Mouse (Mus musculus) left cerebral cortex, postnatal 4 days (tissue): ENCODE results near the gene Gm20388. TPM values are rescaled to one million over a fixed set of nuclear protein-coding genes. Genes with fewer than 3 reads are reported as not detected.
"Not testable (repeated sequence)": the region's sequence is repeated elsewhere in the genome, so short reads cannot be mapped to it uniquely, and the experiment has no call there.

Source experiments
- DNase-seq: peaks from one replicate; pipeline ENCODE4 v3.0.0-alpha.2; 2022
- intact Hi-C: fragments of 180-260 bp; cut with DNase I; formaldehyde crosslinking; loops from one replicate; pipeline ENCODE4 v1.15.1; 2025
- total RNA-seq, 2 experiments: library from RNA; stranded (reverse); gene quantifications; 2 replicates each; pipeline ENCODE4 v1.2.3; 2021

Gene Gm20388
- total RNA-seq, 2 experiments from 2014 or later, result 6.5 to 12.8 TPM

GRCm38 (mm10) chr8:121573275-121573674 lies 1662.6 kb downstream of the Gm20388 start:
- intact Hi-C loops, result no loop called here
- DNase-seq, result peak; percentile 56

- intact Hi-C loops, result no loop called here
These were observed 1665.0 kb downstream of the Gm20388 start for GRCm38 (mm10) chr8:121575661-121576060.

GRCm38 (mm10) chr8:121577751-121578675 lies 1667.4 kb downstream of the Gm20388 start:
- no peak for DNase-seq
- intact Hi-C loops, result no loop called here

More at GRCm38 (mm10) chr8:121575661-121576060, 1665.0 kb downstream of the Gm20388 start:
- DNase-seq, result no peak

GRCm38 (mm10) chr8:121578676-121579451 lies 1668.2 kb downstream of the Gm20388 start, which contains the start of gene Fbxo31:
Gene Fbxo31, minus strand, starts transcription at chr8:121578806.
- intact Hi-C loops, result no loop called here
- DNase-seq, result peak; percentile 97

GRCm38 (mm10) chr8:121580465-121580864 lies 1669.8 kb downstream of the Gm20388 start:
- intact Hi-C loops, result no loop called here
- DNase-seq, result no peak

- DNase-seq, result no peak
- intact Hi-C loops, result no loop called here
These were observed 1673.0 kb downstream of the Gm20388 start for GRCm38 (mm10) chr8:121583653-121584052.

GRCm38 (mm10) chr8:121584730-121585129 lies 1674.1 kb downstream of the Gm20388 start:
- DNase-seq, result no peak
- intact Hi-C loops, result no loop called here

GRCm38 (mm10) chr8:121585159-121585825 lies 1674.7 kb downstream of the Gm20388 start:
- intact Hi-C loops, result no loop called here
- DNase-seq, result peak; percentile 100

GRCm38 (mm10) chr8:121588750-121589149 lies 1678.1 kb downstream of the Gm20388 start:
- intact Hi-C loops, result no loop called here
- no peak for DNase-seq

- no peak for DNase-seq
- intact Hi-C loops, result no loop called here
These were observed 1678.6 kb downstream of the Gm20388 start for GRCm38 (mm10) chr8:121589205-121589726.

- intact Hi-C loops, result no loop called here
- peak; percentile 96 for DNase-seq
These were observed 1679.8 kb downstream of the Gm20388 start, which contains the start of gene Map1lc3b for GRCm38 (mm10) chr8:121590203-121591177. Gene Map1lc3b, plus strand, starts transcription at chr8:121590361.

GRCm38 (mm10) chr8:121591178-121592066 lies 1680.8 kb downstream of the Gm20388 start:
- intact Hi-C loops, result no loop called here
- peak; percentile 36 for DNase-seq

GRCm38 (mm10) chr8:121593293-121593692 lies 1682.7 kb downstream of the Gm20388 start:
- no peak for DNase-seq
- intact Hi-C loops, result no loop called here

GRCm38 (mm10) chr8:121593983-121594382 lies 1683.3 kb downstream of the Gm20388 start:
- intact Hi-C loops, result no loop called here
- DNase-seq, result no peak

GRCm38 (mm10) chr8:121597492-121597891 lies 1686.9 kb downstream of the Gm20388 start:
- intact Hi-C loops, DNase-seq: not testable (repeated sequence)

GRCm38 (mm10) chr8:121598190-121598589 lies 1687.5 kb downstream of the Gm20388 start:
- intact Hi-C loops, result no loop called here
- no peak for DNase-seq

GRCm38 (mm10) chr8:121598892-121599291 lies 1688.3 kb downstream of the Gm20388 start:
- peak; percentile 90 for DNase-seq
- intact Hi-C loops, result no loop called here

GRCm38 (mm10) chr8:121599842-121600241 lies 1689.2 kb downstream of the Gm20388 start:
- intact Hi-C loops, result no loop called here
- no peak for DNase-seq
